Mouse (Mus musculus) hindbrain, embryonic 15.5 days (tissue): ENCODE data around the gene Emsy. TPM values are rescaled to one million over a fixed set of nuclear protein-coding genes. Genes with fewer than 3 reads are reported as not detected.

Experiments used
- ATAC-seq: fragments of 200-750 bp; cut with Nextera tagmentation; 2 replicates; pipeline ENCODE4 v1.8.0; 2017; ENCODE audit warnings: low read depth, moderate number of reproducible peaks, moderate TSS enrichment; ENCODE audit not compliant: low FRiP score
- H3K27ac ChIP-seq: fragments of 300-500 bp; sonication (generic); replicated peaks from 2 replicates; pipeline ENCODE4 v1.5.1; 2015; ENCODE audit warnings: mild to moderate bottlenecking, inconsistent platforms
- H3K27me3 ChIP-seq: fragments of 300-500 bp; sonication (generic); 2 replicates; pipeline ENCODE4 v1.6.1; 2015; ENCODE audit warnings: control low read depth, inconsistent platforms
- H3K36me3 ChIP-seq: fragments of 300-500 bp; sonication (generic); 2 replicates; pipeline ENCODE4 v1.6.1; 2015; ENCODE audit warnings: control low read depth, inconsistent platforms
- H3K4me1 ChIP-seq: fragments of 300-500 bp; sonication (generic); replicated peaks from 2 replicates; pipeline ENCODE4 v1.6.1; 2015; ENCODE audit warnings: control low read depth, inconsistent platforms
- H3K4me2 ChIP-seq: fragments of 300-500 bp; sonication (generic); 2 replicates; pipeline ENCODE4 v1.6.1; 2015; ENCODE audit warnings: moderate library complexity, mild to moderate bottlenecking, inconsistent platforms
- H3K4me3 ChIP-seq: fragments of 300-500 bp; sonication (generic); 2 replicates; pipeline ENCODE4 v1.5.1; 2015; ENCODE audit warnings: mild to moderate bottlenecking, inconsistent platforms
- H3K9ac ChIP-seq: fragments of 300-500 bp; sonication (generic); 2 replicates; pipeline ENCODE4 v1.6.1; 2015; ENCODE audit warnings: inconsistent platforms
- H3K9me3 ChIP-seq: fragments of 300-500 bp; sonication (generic); 2 replicates; pipeline ENCODE4 v1.6.1; 2016; ENCODE audit warnings: control low read depth, inconsistent platforms
- WGBS: fragments of 180-500 bp; shearing (Covaris S2); methylation state at CpG from one replicate; pipeline ENCODE4 v1.1.7; 2015; 5-methylcytosine and 5-hydroxymethylcytosine counted together
- polyA plus RNA-seq: library from polyadenylated mRNA; unstranded; fragments of >200 nt; fragmentation: Nextera tagmentation; extraction: Ambion mirVana; gene quantifications from 2 replicates; pipeline ENCODE4 v1.2.1, GENCODE M21; 2015

The Emsy gene
- polyA plus RNA-seq, 1 experiment from 2014 or later, result 33.4 TPM

- WGBS, result 66% methylated on average over 5 of the region's 5 CpGs
- H3K9ac ChIP-seq, result no peak overlapping the region
- no peak for ATAC-seq
These were observed 8.6 kb upstream of the Emsy start for GRCm38 (mm10) chr7:98665166-98665565.

GRCm38 (mm10) chr7:98655681-98656530 lies 677 bp downstream of the Emsy start:
- Histone ChIP-seq H3K36me3 (peaks cover 20% of the 10 kb centered on the region), H3K4me3 (peak overlapping the region; percentile 91), H3K9me3 (no peaks in the 10 kb centered on the region), H3K9ac (peak overlapping the region; percentile 92), H3K4me2 (peak overlapping the region; percentile 59), H3K4me1 (peaks cover 35% of the 10 kb centered on the region), H3K27me3 (no peaks in the 10 kb centered on the region), H3K27ac (peak overlapping the region; percentile 91)
- peak; percentile 79 for ATAC-seq
- under 1% methylated on average over 74 of the region's 74 CpGs for WGBS

More at GRCm38 (mm10) chr7:98665166-98665565, 8.6 kb upstream of the Emsy start:
- H3K27me3 ChIP-seq, result no peaks in the 10 kb centered on the region
- no peak overlapping the region for H3K4me2 ChIP-seq
- no peaks in the 10 kb centered on the region for H3K9me3 ChIP-seq
- H3K27ac ChIP-seq, result no peak overlapping the region
- H3K36me3 ChIP-seq, result no peaks in the 10 kb centered on the region
- H3K4me1 ChIP-seq, result no peaks in the 10 kb centered on the region
- H3K4me3 ChIP-seq, result no peak overlapping the region

GRCm38 (mm10) chr7:98651651-98652050 lies 4.9 kb downstream of the Emsy start:
- Histone ChIP-seq H3K9me3 (no peaks in the 10 kb centered on the region), H3K4me2 (no peak overlapping the region), H3K36me3 (peaks cover 28% of the 10 kb centered on the region), H3K27me3 (no peaks in the 10 kb centered on the region), H3K4me3 (no peak overlapping the region), H3K27ac (no peak overlapping the region), H3K4me1 (peaks cover 17% of the 10 kb centered on the region), H3K9ac (no peak overlapping the region)
- 80% methylated on average over 2 of the region's 2 CpGs for WGBS
- no peak for ATAC-seq

GRCm38 (mm10) chr7:98644238-98644637 lies 12.3 kb downstream of the Emsy start:
- no peaks in the 10 kb centered on the region for H3K4me1 ChIP-seq
- H3K9ac ChIP-seq, result no peak overlapping the region
- no peak overlapping the region for H3K27ac ChIP-seq
- H3K27me3 ChIP-seq, result no peaks in the 10 kb centered on the region
- no peak for ATAC-seq
- no peak overlapping the region for H3K4me3 ChIP-seq
- WGBS, result 22% methylated on average over 1 of the region's 1 CpGs
- no peak overlapping the region for H3K4me2 ChIP-seq
- no peaks in the 10 kb centered on the region for H3K9me3 ChIP-seq
- peaks cover 32% of the 10 kb centered on the region for H3K36me3 ChIP-seq

- Histone ChIP-seq H3K9me3 (no peaks in the 10 kb centered on the region), H3K4me2 (no peak overlapping the region), H3K27ac (no peak overlapping the region), H3K4me3 (no peak overlapping the region), H3K9ac (no peak overlapping the region), H3K36me3 (peaks cover 32% of the 10 kb centered on the region), H3K27me3 (no peaks in the 10 kb centered on the region), H3K4me1 (no peaks in the 10 kb centered on the region)
- WGBS, result 92% methylated on average over 2 of the region's 2 CpGs
- no peak for ATAC-seq
These were observed 20.0 kb downstream of the Emsy start for GRCm38 (mm10) chr7:98636607-98637006.

GRCm38 (mm10) chr7:98633032-98633431 lies 23.6 kb downstream of the Emsy start:
- no peaks in the 10 kb centered on the region for H3K9me3 ChIP-seq
- WGBS, result 71% methylated on average over 3 of the region's 3 CpGs
- H3K4me3 ChIP-seq, result no peak overlapping the region
- no peaks in the 10 kb centered on the region for H3K27me3 ChIP-seq
- H3K27ac ChIP-seq, result no peak overlapping the region
- H3K4me2 ChIP-seq, result no peak overlapping the region
- H3K4me1 ChIP-seq, result no peaks in the 10 kb centered on the region
- no peak overlapping the region for H3K9ac ChIP-seq
- peaks cover 42% of the 10 kb centered on the region for H3K36me3 ChIP-seq
- no peak for ATAC-seq

- Histone ChIP-seq H3K4me2 (no peak overlapping the region), H3K4me1 (no peaks in the 10 kb centered on the region), H3K9ac (no peak overlapping the region), H3K27me3 (no peaks in the 10 kb centered on the region), H3K4me3 (no peak overlapping the region), H3K36me3 (peaks cover 47% of the 10 kb centered on the region), H3K9me3 (no peaks in the 10 kb centered on the region), H3K27ac (no peak overlapping the region)
- 94% methylated on average over 7 of the region's 7 CpGs for WGBS
- ATAC-seq, result no peak
These were observed 26.6 kb downstream of the Emsy start for GRCm38 (mm10) chr7:98629947-98630346.

- WGBS, result 95% methylated on average over 2 of the region's 2 CpGs
- no peak overlapping the region for H3K4me3 ChIP-seq
- no peaks in the 10 kb centered on the region for H3K4me1 ChIP-seq
- H3K27me3 ChIP-seq, result no peaks in the 10 kb centered on the region
- no peak overlapping the region for H3K9ac ChIP-seq
- no peaks in the 10 kb centered on the region for H3K9me3 ChIP-seq
- no peak overlapping the region for H3K27ac ChIP-seq
- H3K36me3 ChIP-seq, result peaks cover 29% of the 10 kb centered on the region
- ATAC-seq, result no peak
- no peak overlapping the region for H3K4me2 ChIP-seq
These were observed 38.8 kb downstream of the Emsy start for GRCm38 (mm10) chr7:98617739-98618138.

GRCm38 (mm10) chr7:98612936-98613335 lies 43.6 kb downstream of the Emsy start:
- no peaks in the 10 kb centered on the region for H3K27me3 ChIP-seq
- H3K36me3 ChIP-seq, result peaks cover 22% of the 10 kb centered on the region
- 60% methylated on average over 1 of the region's 1 CpGs for WGBS

GRCm38 (mm10) chr7:98608520-98608919 lies 48.1 kb downstream of the Emsy start:
- Histone ChIP-seq H3K36me3 (0 out of 2 replicates have a peak, but pooled peaks cover 5% of the 10 kb centered on the region), H3K27me3 (no peaks in the 10 kb centered on the region), H3K9me3 (no peaks in the 10 kb centered on the region), H3K27ac (no peak overlapping the region), H3K4me1 (no peaks in the 10 kb centered on the region), H3K9ac (no peak overlapping the region), H3K4me2 (no peak overlapping the region), H3K4me3 (no peak overlapping the region)
- ATAC-seq, result no peak

More at GRCm38 (mm10) chr7:98612936-98613335, 43.6 kb downstream of the Emsy start:
- H3K4me3 ChIP-seq, result no peak overlapping the region
- no peak overlapping the region for H3K4me2 ChIP-seq
- no peaks in the 10 kb centered on the region for H3K9me3 ChIP-seq
- no peak overlapping the region for H3K9ac ChIP-seq
- no peak for ATAC-seq
- no peaks in the 10 kb centered on the region for H3K4me1 ChIP-seq
- no peak overlapping the region for H3K27ac ChIP-seq

- no peaks in the 10 kb centered on the region for H3K9me3 ChIP-seq
- no peak for ATAC-seq
- WGBS, result 86% methylated on average over 4 of the region's 4 CpGs
- no peak overlapping the region for H3K4me3 ChIP-seq
- no peaks in the 10 kb centered on the region for H3K27me3 ChIP-seq
- no peaks in the 10 kb centered on the region for H3K4me1 ChIP-seq
- 0 out of 2 replicates have a peak, but pooled peaks cover 5% of the 10 kb centered on the region for H3K36me3 ChIP-seq
- H3K4me2 ChIP-seq, result no peak overlapping the region
- H3K9ac ChIP-seq, result no peak overlapping the region
- no peak overlapping the region for H3K27ac ChIP-seq
These were observed 49.4 kb downstream of the Emsy start for GRCm38 (mm10) chr7:98607158-98607557.

- ATAC-seq, result no peak
- Histone ChIP-seq H3K9ac (no peak overlapping the region), H3K27me3 (no peaks in the 10 kb centered on the region), H3K36me3 (no peaks in the 10 kb centered on the region), H3K4me1 (no peaks in the 10 kb centered on the region), H3K27ac (no peak overlapping the region), H3K4me2 (no peak overlapping the region), H3K4me3 (no peak overlapping the region), H3K9me3 (no peaks in the 10 kb centered on the region)
- WGBS, result 90% methylated on average over 4 of the region's 4 CpGs
These were observed 54.9 kb downstream of the Emsy start for GRCm38 (mm10) chr7:98601715-98602114.
